Mouse (Mus musculus): ENCODE results near the gene Epsti1. TPM values are rescaled to one million over a fixed set of nuclear protein-coding genes. Genes with fewer than 3 reads are reported as not detected.

Gene Epsti1
- total RNA-seq, 2 experiments from 2014 or later: 0.20 to 0.21 TPM

- intact Hi-C loops (cut with DNase I; ENCODE audit: low total_unique reads): no loop called here
- no peak for DNase-seq
Observed at GRCm38 (mm10) chr14:77906586-77906985, 2.5 kb downstream of the Epsti1 start.

- intact Hi-C loops (cut with DNase I; ENCODE audit: low total_unique reads): no loop called here
- no peak for DNase-seq
Observed at GRCm38 (mm10) chr14:77915776-77916175, 11.7 kb downstream of the Epsti1 start.

- no peak for DNase-seq
- intact Hi-C loops (cut with DNase I; ENCODE audit: low total_unique reads): loop anchor here (10.0 kb wide), 1 partner anchor 187 kb away; no protein-coding TSS in a partner anchor
Observed at GRCm38 (mm10) chr14:77921641-77922040, 17.6 kb downstream of the Epsti1 start.

GRCm38 (mm10) chr14:77923076-77923865, 19.2 kb downstream of the Epsti1 start:
- intact Hi-C loops (cut with DNase I; ENCODE audit: low total_unique reads): loop anchor here (10.0 kb wide), 1 partner anchor 188 kb away; no protein-coding TSS in a partner anchor
- no peak for DNase-seq

GRCm38 (mm10) chr14:77925414-77925813, 21.4 kb downstream of the Epsti1 start:
- no peak for DNase-seq
- intact Hi-C loops (cut with DNase I; ENCODE audit: low total_unique reads): loop anchor here (5.0 to 10.0 kb wide), 2 partner anchors 191 to 783 kb away; no protein-coding TSS in a partner anchor

GRCm38 (mm10) chr14:77926718-77927117, 22.7 kb downstream of the Epsti1 start:
- DNase-seq: no peak
- intact Hi-C loops (cut with DNase I; ENCODE audit: low total_unique reads): loop anchor here (5.0 to 10.0 kb wide), 2 partner anchors 192 to 784 kb away; no protein-coding TSS in a partner anchor

- peak; percentile 69 for DNase-seq
- intact Hi-C loops (cut with DNase I; ENCODE audit: low total_unique reads): loop anchor here (5.0 to 10.0 kb wide), 2 partner anchors 193 to 786 kb away; no protein-coding TSS in a partner anchor
Observed at GRCm38 (mm10) chr14:77928021-77928420, 24.0 kb downstream of the Epsti1 start.

- no peak for DNase-seq
- intact Hi-C loops (cut with DNase I; ENCODE audit: low total_unique reads): loop anchor here (5.0 to 10.0 kb wide), 2 partner anchors 194 to 786 kb away; no protein-coding TSS in a partner anchor
Observed at GRCm38 (mm10) chr14:77928653-77929052, 24.6 kb downstream of the Epsti1 start.

- intact Hi-C loops (cut with DNase I; ENCODE audit: low total_unique reads): loop anchor here (5.0 to 10.0 kb wide), 2 partner anchors 194 to 787 kb away; no protein-coding TSS in a partner anchor
- no peak for DNase-seq
Observed at GRCm38 (mm10) chr14:77929139-77929678, 25.2 kb downstream of the Epsti1 start.

- no peak for DNase-seq
- intact Hi-C loops (cut with DNase I; ENCODE audit: low total_unique reads): no loop called here
Observed at GRCm38 (mm10) chr14:77932150-77933047, 28.4 kb downstream of the Epsti1 start.

GRCm38 (mm10) chr14:77933243-77933642, 29.2 kb downstream of the Epsti1 start:
- no peak for DNase-seq
- intact Hi-C loops (cut with DNase I; ENCODE audit: low total_unique reads): no loop called here

GRCm38 (mm10) chr14:77934431-77934830, 30.4 kb downstream of the Epsti1 start:
- DNase-seq: no peak
- intact Hi-C loops (cut with DNase I; ENCODE audit: low total_unique reads): no loop called here

- intact Hi-C loops (cut with DNase I; ENCODE audit: low total_unique reads): no loop called here
- DNase-seq: no peak
Observed at GRCm38 (mm10) chr14:77941105-77941504, 37.1 kb downstream of the Epsti1 start.

- intact Hi-C loops (cut with DNase I; ENCODE audit: low total_unique reads): no loop called here
- no peak for DNase-seq
Observed at GRCm38 (mm10) chr14:77942235-77942634, 38.2 kb downstream of the Epsti1 start.

- intact Hi-C loops (cut with DNase I; ENCODE audit: low total_unique reads): no loop called here
- DNase-seq: no peak
Observed at GRCm38 (mm10) chr14:77942793-77943558, 38.9 kb downstream of the Epsti1 start.

GRCm38 (mm10) chr14:77961741-77962140, 57.7 kb downstream of the Epsti1 start:
- DNase-seq: no peak
- intact Hi-C loops (cut with DNase I; ENCODE audit: low total_unique reads): no loop called here

GRCm38 (mm10) chr14:77963525-77963924, 59.5 kb downstream of the Epsti1 start:
- no peak for DNase-seq
- intact Hi-C loops (cut with DNase I; ENCODE audit: low total_unique reads): no loop called here

GRCm38 (mm10) chr14:77971355-77971754, 67.3 kb downstream of the Epsti1 start:
- no peak for DNase-seq
- intact Hi-C loops (cut with DNase I; ENCODE audit: low total_unique reads): no loop called here

GRCm38 (mm10) chr14:77974221-77974620, 70.2 kb downstream of the Epsti1 start:
- intact Hi-C loops (cut with DNase I; ENCODE audit: low total_unique reads): no loop called here
- no peak for DNase-seq

Measured in gastrocnemius, postnatal 14 days (tissue).